Mouse (Mus musculus): ENCODE results near the gene Fhl2.

Gene Fhl2

GRCm38 (mm10) chr1:43112882-43113281 lies 83.9 kb downstream of the Fhl2 start:
- DNase-seq (ENCODE audit: low read depth, low spot score) = peak; percentile 89

GRCm38 (mm10) chr1:43110556-43110955 lies 86.2 kb downstream of the Fhl2 start:
- peak; percentile 75 for DNase-seq (ENCODE audit: low read depth, low spot score)

GRCm38 (mm10) chr1:43108729-43109128 lies 88.1 kb downstream of the Fhl2 start:
- no peak for DNase-seq (ENCODE audit: low read depth, low spot score)

- DNase-seq (ENCODE audit: low read depth, low spot score) = peak; percentile 95
Observed at GRCm38 (mm10) chr1:43098031-43098984, 98.5 kb downstream of the Fhl2 start, which contains the start of the genes Tgfbrap1 and AI597479. TSS of gene Tgfbrap1 (minus strand) at chr1:43098637. TSS of gene AI597479 (plus strand) at chr1:43098710.

- no peak for DNase-seq (ENCODE audit: low read depth, low spot score)
Observed at GRCm38 (mm10) chr1:43094206-43094605, 102.6 kb downstream of the Fhl2 start.

- DNase-seq (ENCODE audit: low read depth, low spot score) = peak; percentile 81
Observed at GRCm38 (mm10) chr1:43092056-43093015, 104.4 kb downstream of the Fhl2 start.

GRCm38 (mm10) chr1:43091306-43092055 lies 105.3 kb downstream of the Fhl2 start:
- DNase-seq (ENCODE audit: low read depth, low spot score) = peak; percentile 16

- DNase-seq (ENCODE audit: low read depth, low spot score) = peak; percentile 29
Observed at GRCm38 (mm10) chr1:43090418-43090817, 106.4 kb downstream of the Fhl2 start.

GRCm38 (mm10) chr1:43082946-43083345 lies 113.8 kb downstream of the Fhl2 start:
- no peak for DNase-seq (ENCODE audit: low read depth, low spot score)

GRCm38 (mm10) chr1:43078124-43078523 lies 118.7 kb downstream of the Fhl2 start:
- DNase-seq (ENCODE audit: low read depth, low spot score) = no peak

GRCm38 (mm10) chr1:43074791-43075190 lies 122.0 kb downstream of the Fhl2 start:
- peak; percentile 90 for DNase-seq (ENCODE audit: low read depth, low spot score)

Measured in brain, adult 2 months (tissue).